In genomic region chr11:103816719-103817118, GRCm38 (mm10) we compare ENCODE assay signal across 15 mouse cellular contexts. TPM values are rescaled to one million over a fixed set of nuclear protein-coding genes. Genes with fewer than 3 reads are reported as not detected.
DNase-seq lines count a peak whose midpoint lies in the region; ATAC-seq and TF ChIP-seq lines count a peak whose summit lies in the region.
"Had no signal": no experiment of that assay in that cellular context is flagged by ENCODE, and none has a peak within 500 bp of the region (broad histone marks: within the 10 kb centered on the region; RNA-seq: fewer than 3 reads in every experiment).

No protein-coding gene starts in this region.

- H3K27me3 ChIP-seq in E14TG2a.4 (ENCODE audit: insufficient read depth, low read length): peaks cover 55% of the 10 kb centered on the region
- peaks cover 26% of the 10 kb centered on the region for H3K27me3 ChIP-seq in kidney, embryonic 16.5 days (ENCODE audit: insufficient read depth, low read length)
- H3K27me3 ChIP-seq in hindbrain, embryonic 11.5 days (ENCODE audit: control insufficient read depth, insufficient read depth, low read length): peaks cover 9% of the 10 kb centered on the region; the same call in 1 of the 2 replicates

- H3K9ac ChIP-seq in kidney, embryonic 16.5 days (replicated peaks; ENCODE audit: low read length): no peak overlapping the region
- no peak overlapping the region for H3K9ac ChIP-seq in hindbrain, embryonic 11.5 days (ENCODE audit: low read depth, low read length)
- H3K9ac ChIP-seq: embryonic facial prominence, embryonic 12.5 days; forebrain, embryonic 13.5 days; forebrain, embryonic 15.5 days; forebrain, postnatal 0 days had no signal

- H3K4me1 ChIP-seq in E14TG2a.4 (replicated peaks; ENCODE audit: low read depth, low read length): peaks cover 48% of the 10 kb centered on the region
- no peaks in the 10 kb centered on the region for H3K4me1 ChIP-seq in kidney, embryonic 16.5 days (ENCODE audit: insufficient read depth, low read length)
- 0 out of 2 replicates have a peak, but pooled peaks cover 2% of the 10 kb centered on the region for H3K4me1 ChIP-seq in hindbrain, embryonic 11.5 days (replicated peaks; ENCODE audit: control insufficient read depth, insufficient read depth, low read length)
- H3K4me1 ChIP-seq: embryonic facial prominence, embryonic 12.5 days; forebrain, embryonic 13.5 days; forebrain, embryonic 15.5 days had no signal

- no peak for ATAC-seq in kidney, embryonic 16.5 days (ENCODE audit: low FRiP score, low TSS enrichment)
- no peak for ATAC-seq in hindbrain, embryonic 11.5 days (ENCODE audit: low FRiP score)
- ATAC-seq: activated CD4-positive, CD25-positive, alpha-beta regulatory T cell, adult 4 months; forebrain, embryonic 13.5 days; forebrain, embryonic 15.5 days; forebrain, postnatal 0 days; Patski had no signal

- H3K9me3 ChIP-seq in E14TG2a.4 (ENCODE audit: low read length): peaks cover 4% of the 10 kb centered on the region; the same call in 1 of the 2 replicates
- H3K9me3 ChIP-seq in kidney, embryonic 16.5 days (ENCODE audit: low read length): no peaks in the 10 kb centered on the region
- no peaks in the 10 kb centered on the region for H3K9me3 ChIP-seq in hindbrain, embryonic 11.5 days (ENCODE audit: control insufficient read depth, low read length)
- H3K9me3 ChIP-seq: embryonic facial prominence, embryonic 10.5 days; embryonic facial prominence, embryonic 12.5 days; forebrain, embryonic 13.5 days; forebrain, embryonic 15.5 days; G1E had no signal

- no peak overlapping the region for H3K4me2 ChIP-seq in kidney, embryonic 16.5 days (replicated peaks; ENCODE audit: low read depth, low read length)
- H3K4me2 ChIP-seq in hindbrain, embryonic 11.5 days (replicated peaks; ENCODE audit: low read depth, low read length): no peak overlapping the region
- H3K4me2 ChIP-seq: embryonic facial prominence, embryonic 12.5 days; forebrain, embryonic 13.5 days; forebrain, embryonic 15.5 days had no signal

- no peak for TF ChIP-seq CTCF in E14TG2a.4 (conservative IDR thresholded peaks at IDR 0.05; ENCODE audit: low read length)

- peak; percentile 87 for DNase-seq in ES-CJ7 (ENCODE audit: low read depth, low spot score)
- peak; percentile 56 for DNase-seq in R1 (ENCODE audit: low read depth, low spot score)
- no peak for DNase-seq in hindbrain, embryonic 11.5 days (ENCODE audit: low spot score)
- no peak for DNase-seq in cerebellum, postnatal 25 days
- DNase-seq: cerebellum, adult 11 months; forebrain, postnatal 0 days had no signal

- no peak overlapping the region for H3K27ac ChIP-seq in kidney, embryonic 16.5 days (ENCODE audit: low read length)
- no peak overlapping the region for H3K27ac ChIP-seq in hindbrain, embryonic 11.5 days (ENCODE audit: low read depth, low read length)
- H3K27ac ChIP-seq: embryonic facial prominence, embryonic 10.5 days; embryonic facial prominence, embryonic 12.5 days; forebrain, embryonic 13.5 days; forebrain, embryonic 15.5 days had no signal

- 89% methylated on average over 8 of the region's 8 CpGs for WGBS in kidney, embryonic 16.5 days
- WGBS in hindbrain, embryonic 11.5 days: 86% methylated on average over 8 of the region's 8 CpGs

- peak overlapping the region; percentile 27; the same call in 1 of the 2 replicates for H3K4me3 ChIP-seq in E14TG2a.4 (replicated peaks; ENCODE audit: low read length)
- no peak overlapping the region for H3K4me3 ChIP-seq in kidney, embryonic 16.5 days (ENCODE audit: low read length)
- H3K4me3 ChIP-seq in hindbrain, embryonic 11.5 days (ENCODE audit: low read depth, low read length): no peak overlapping the region
- H3K4me3 ChIP-seq: embryonic facial prominence, embryonic 10.5 days; embryonic facial prominence, embryonic 12.5 days; forebrain, embryonic 13.5 days; forebrain, embryonic 15.5 days had no signal

- H3K36me3 ChIP-seq in E14TG2a.4 (ENCODE audit: insufficient read depth, low read length): peaks cover 12% of the 10 kb centered on the region
- no peaks in the 10 kb centered on the region for H3K36me3 ChIP-seq in kidney, embryonic 16.5 days (ENCODE audit: insufficient read depth, low read length)
- H3K36me3 ChIP-seq in hindbrain, embryonic 11.5 days (ENCODE audit: control insufficient read depth, insufficient read depth, low read length): no peaks in the 10 kb centered on the region
- H3K36me3 ChIP-seq: forebrain, embryonic 15.5 days had no signal

RNA-seq across cellular contexts. Expression of gene Wnt3, which starts 42.8 kb away (rescaled TPM):
- polyA plus RNA-seq in kidney, embryonic 16.5 days (2015; fragmentation: Nextera tagmentation; extraction: Ambion mirVana): not detected in 2 replicates
- polyA plus RNA-seq in hindbrain, embryonic 11.5 days (2014; fragmentation: Nextera tagmentation; extraction: Ambion mirVana): 9.8 and 10.8 TPM in 2 replicates
- polyA plus RNA-seq: G1E, Patski had no signal

Comparison
In these comparisons a context has a peak if more than half of its experiments do, and no peak if none do; other contexts are left out.
1. DNase-seq: peak in ES-CJ7 (single experiment) and R1 (single experiment); none in hindbrain, embryonic 11.5 days (single experiment) and cerebellum, postnatal 25 days (0 of 2).
2. RNA of gene Wnt3, which starts 42.8 kb away (polyA plus RNA-seq): 9.8 to 10.8 TPM in hindbrain, embryonic 11.5 days; not detected in kidney, embryonic 16.5 days; every median in the first group is over 10 times any median in the second.